Mouse (Mus musculus) testis, adult 2 months (tissue): ENCODE data around the gene Rfx7. TPM values are rescaled to one million over a fixed set of nuclear protein-coding genes. Genes with fewer than 3 reads are reported as not detected.

ENCODE experiments used
- H3K27ac ChIP-seq: fragments of 200-500 bp; 2 replicates; pipeline ENCODE4 v1.5.1; 2012; ENCODE audit warnings: low read depth, low read length; ENCODE audit not compliant: control insufficient read depth, insufficient read depth
- H3K27me3 ChIP-seq: fragments of 200-500 bp; 2 replicates; pipeline ENCODE4 v1.6.1; 2012; ENCODE audit warnings: mild to moderate bottlenecking, low read length, moderate library complexity; ENCODE audit not compliant: control insufficient read depth, insufficient read depth
- H3K36me3 ChIP-seq: fragments of 200-500 bp; 2 replicates; pipeline ENCODE4 v1.6.1; 2012; ENCODE audit warnings: mild to moderate bottlenecking, low read length; ENCODE audit not compliant: control insufficient read depth, insufficient read depth
- H3K4me1 ChIP-seq: fragments of 200-500 bp; 2 replicates; pipeline ENCODE4 v1.6.1; 2012; ENCODE audit warnings: low read length; ENCODE audit not compliant: control insufficient read depth, insufficient read depth
- H3K4me3 ChIP-seq: fragments of 200-500 bp; 2 replicates; pipeline ENCODE4 v1.5.1; 2012; ENCODE audit warnings: low read depth, mild to moderate bottlenecking, low read length, moderate library complexity, mixed read lengths; ENCODE audit not compliant: control insufficient read depth
- CTCF ChIP-seq: fragments of 200-500 bp; IDR thresholded peaks from 2 replicates; pipeline ENCODE4 v1.5.1; 2012; ENCODE audit warnings: low read depth, mild to moderate bottlenecking, inconsistent platforms, low read length, moderate library complexity; ENCODE audit not compliant: control insufficient read depth, insufficient read depth, insufficient replicate concordance
- POLR2A ChIP-seq: fragments of 200-500 bp; IDR thresholded peaks from 2 replicates; pipeline ENCODE4 v1.6.1; 2012; ENCODE audit warnings: low read depth, mild to moderate bottlenecking, inconsistent platforms, low read length, moderate library complexity; ENCODE audit not compliant: control insufficient read depth
- polyA plus RNA-seq: library from polyadenylated mRNA; depleted of rRNA; stranded (reverse); fragments of >200 nt; gene quantifications from 2 replicates; pipeline ENCODE4 v1.2.3, GENCODE M21; 2012

Rfx7 gene
- polyA plus RNA-seq, 1 experiment, result 6.4 TPM

- H3K27me3 ChIP-seq, result no peaks in the 10 kb centered on the region
- H3K27ac ChIP-seq, result no peak overlapping the region
- no peak overlapping the region for H3K4me3 ChIP-seq
- H3K36me3 ChIP-seq, result no peaks in the 10 kb centered on the region
- no peaks in the 10 kb centered on the region for H3K4me1 ChIP-seq
- TF ChIP-seq CTCF (no peak), POLR2A (no peak)
Measured at GRCm38 (mm10) chr9:72632198-72632597, 100.2 kb downstream of the Rfx7 start.

- H3K27ac ChIP-seq, result no peak overlapping the region
- H3K4me3 ChIP-seq, result no peak overlapping the region
- no peaks in the 10 kb centered on the region for H3K27me3 ChIP-seq
- H3K4me1 ChIP-seq, result no peaks in the 10 kb centered on the region
- no peak for TF ChIP-seq POLR2A
- no peak for TF ChIP-seq CTCF
- H3K36me3 ChIP-seq, result no peaks in the 10 kb centered on the region
Measured at GRCm38 (mm10) chr9:72635134-72635533, 103.1 kb downstream of the Rfx7 start.

DNA sequence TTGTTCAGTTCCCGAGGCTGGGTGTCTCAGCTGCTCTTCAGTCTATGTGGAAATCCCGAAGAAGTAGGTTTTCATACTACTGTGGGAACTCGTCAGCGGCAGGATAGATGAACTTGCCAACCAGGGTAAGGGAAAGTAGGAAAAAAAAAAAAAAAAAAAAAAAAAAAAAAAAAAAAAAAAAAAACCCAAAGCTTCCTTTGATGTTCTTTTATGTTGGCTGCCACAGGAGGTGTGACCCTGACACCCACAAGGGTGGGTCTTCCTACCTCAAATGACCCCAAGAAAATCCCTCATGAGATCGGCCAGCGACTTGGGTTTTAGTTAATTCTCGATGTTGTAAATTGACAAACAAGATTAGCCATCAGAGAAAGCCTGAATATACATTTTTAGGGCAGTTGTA is 104.5 kb downstream of the Rfx7 start:
- H3K27ac ChIP-seq, result no peak overlapping the region
- no peaks in the 10 kb centered on the region for H3K27me3 ChIP-seq
- no peaks in the 10 kb centered on the region for H3K36me3 ChIP-seq
- no peak overlapping the region for H3K4me3 ChIP-seq
- H3K4me1 ChIP-seq, result peaks cover 9% of the 10 kb centered on the region
- no peak for TF ChIP-seq CTCF
- no peak for TF ChIP-seq POLR2A

DNA sequence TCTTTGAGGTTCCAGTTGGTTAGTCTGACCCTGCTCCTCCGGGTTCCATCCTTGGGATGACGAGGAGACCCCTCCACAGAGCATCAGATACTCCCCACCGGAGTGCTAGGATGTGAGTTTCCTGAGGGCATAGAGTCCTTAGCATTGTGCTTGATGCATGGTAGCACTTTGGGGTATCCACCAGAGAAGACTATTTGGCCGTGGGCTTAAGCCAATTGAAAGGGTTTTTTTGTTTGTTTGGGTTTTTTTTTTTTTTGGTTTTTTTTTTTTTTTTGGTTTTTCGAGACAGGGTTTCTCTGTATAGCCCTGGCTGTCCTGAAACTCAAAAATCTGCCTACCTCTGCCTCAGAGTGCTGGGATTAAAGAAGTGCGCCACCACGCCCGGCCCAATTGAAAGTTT is 105.2 kb downstream of the Rfx7 start:
- no peaks in the 10 kb centered on the region for H3K27me3 ChIP-seq
- TF ChIP-seq CTCF (no peak), POLR2A (no peak)
- no peak overlapping the region for H3K27ac ChIP-seq
- H3K4me3 ChIP-seq, result no peak overlapping the region
- H3K4me1 ChIP-seq, result peaks cover 9% of the 10 kb centered on the region
- no peaks in the 10 kb centered on the region for H3K36me3 ChIP-seq

GRCm38 (mm10) chr9:72638951-72639842 is 107.2 kb downstream of the Rfx7 start:
- no peaks in the 10 kb centered on the region for H3K36me3 ChIP-seq
- peak overlapping the region; percentile 86 for H3K27ac ChIP-seq
- H3K27me3 ChIP-seq, result no peaks in the 10 kb centered on the region
- peak overlapping the region; percentile 49 for H3K4me3 ChIP-seq
- TF ChIP-seq POLR2A, result no peak
- no peak for TF ChIP-seq CTCF
- peaks cover 9% of the 10 kb centered on the region for H3K4me1 ChIP-seq

GRCm38 (mm10) chr9:72639843-72640621 is 108.0 kb downstream of the Rfx7 start:
- peak overlapping the region; percentile 49 for H3K4me3 ChIP-seq
- peak overlapping the region; percentile 86 for H3K27ac ChIP-seq
- H3K27me3 ChIP-seq, result no peaks in the 10 kb centered on the region
- H3K4me1 ChIP-seq, result peaks cover 9% of the 10 kb centered on the region
- no peaks in the 10 kb centered on the region for H3K36me3 ChIP-seq
- TF ChIP-seq CTCF (no peak), POLR2A (peak; percentile 58)

DNA sequence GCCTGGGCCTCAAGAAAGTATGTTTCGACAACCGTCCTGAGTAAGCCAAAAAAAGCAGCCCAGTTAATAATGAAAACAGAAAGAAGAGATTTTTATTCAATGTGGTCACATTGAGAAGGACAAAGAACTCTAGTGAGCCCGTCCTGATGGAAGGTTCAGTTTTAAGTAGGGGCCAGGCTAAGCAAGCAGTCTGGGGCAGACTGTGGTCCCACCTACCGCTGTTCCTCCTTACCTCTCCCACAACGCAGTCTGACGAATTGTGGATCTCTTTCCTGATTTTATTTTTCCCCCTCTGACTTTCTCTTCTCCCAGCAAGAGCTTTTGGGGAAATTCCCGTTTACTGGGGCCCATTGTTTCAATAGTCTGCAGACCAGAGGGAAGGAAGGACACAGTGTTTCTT is 108.6 kb downstream of the Rfx7 start:
- H3K36me3 ChIP-seq, result no peaks in the 10 kb centered on the region
- H3K4me3 ChIP-seq, result no peak overlapping the region
- no peak for TF ChIP-seq CTCF
- no peak for TF ChIP-seq POLR2A
- H3K27ac ChIP-seq, result peak overlapping the region; percentile 86
- H3K27me3 ChIP-seq, result no peaks in the 10 kb centered on the region
- H3K4me1 ChIP-seq, result peaks cover 9% of the 10 kb centered on the region
